Mouse (Mus musculus) lung, embryonic 15.5 days (tissue): ENCODE measurements around the gene Stra6l. TPM values are rescaled to one million over a fixed set of nuclear protein-coding genes. Genes with fewer than 3 reads are reported as not detected.

Source experiments
- polyA plus RNA-seq: library from polyadenylated mRNA; unstranded; fragments of >200 nt; fragmentation: Nextera tagmentation; extraction: Ambion mirVana; gene quantifications from 2 replicates; pipeline ENCODE4 v1.2.1, GENCODE M21; 2015

The Stra6l gene
- polyA plus RNA-seq, 1 experiment from 2014 or later = not detected

Other genes with a start within 250 kb of the Stra6l start
- gene Aldh1b1, start 49.6 kb upstream of the Stra6l start, polyA plus RNA-seq = 7.8 and 12.4 TPM in 2 replicates
- 0.05 and 0.07 TPM in 2 replicates for gene Igfbpl1, start 21.7 kb upstream of the Stra6l start, polyA plus RNA-seq
- gene Ccdc180, start 41.6 kb downstream of the Stra6l start, polyA plus RNA-seq = 0.39 and 0.66 TPM in 2 replicates
- 17.1 and 17.9 TPM in 2 replicates for gene Tdrd7, start 116.7 kb downstream of the Stra6l start, polyA plus RNA-seq
- gene Tmod1, start 190.3 kb downstream of the Stra6l start, polyA plus RNA-seq = 7.2 and 10.0 TPM in 2 replicates